Mouse (Mus musculus): ENCODE results near the gene Cyp2u1.

- TF ChIP-seq CTCF (IDR thresholded peaks at IDR 0.05; ENCODE audit: low read depth), result peak; percentile 95
- no peak for TF ChIP-seq EP300 (optimal IDR thresholded peaks at IDR 0.05)
Measured at GRCm38 (mm10) chr3:131320184-131320583, 17.2 kb upstream of the Cyp2u1 start.

All from stomach, postnatal 0 days (tissue).